Mouse (Mus musculus): Measurements from ENCODE around the gene Gng2. TPM values are rescaled to one million over a fixed set of nuclear protein-coding genes. Genes with fewer than 3 reads are reported as not detected.

Gng2 gene
- total and polyA plus RNA-seq, 3 experiments, result 3.3 to 17.2 TPM; not detected in 1

DNA sequence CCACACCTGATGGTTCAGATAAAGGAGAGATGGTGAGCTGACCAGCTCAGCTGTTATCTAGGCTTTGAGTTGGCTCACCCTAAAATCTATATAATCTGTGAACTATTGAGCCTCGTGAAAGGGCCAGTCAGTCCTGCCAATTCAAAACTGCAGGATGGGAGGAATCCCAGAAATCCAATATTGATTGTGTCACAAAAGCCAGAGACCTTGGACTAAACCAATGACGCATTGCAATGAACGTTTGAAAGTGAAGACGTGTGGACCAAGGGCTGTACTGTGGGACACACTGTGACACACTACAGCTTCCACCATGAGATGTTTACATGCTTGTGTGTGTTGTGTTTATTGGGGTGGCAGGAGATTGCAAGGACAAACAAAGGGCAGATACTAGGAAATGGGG, 18.5 kb upstream of the Gng2 start:
- Histone ChIP-seq H3K9ac (ENCODE audit: control insufficient read depth, low read depth, low read length, poor library complexity, severe bottlenecking) (no peak overlapping the region), H3K27me3 (ENCODE audit: control insufficient read depth in 1 of 2, insufficient read depth in 2 of 2, low read length in 2 of 2) (no peaks in the 10 kb centered on the region; a peak in 1 of 4 replicates), H3K9me3 (replicated peaks; ENCODE audit: insufficient read depth, low read length) (no peaks in the 10 kb centered on the region), H3K79me2 (ENCODE audit: control insufficient read depth, insufficient read depth, low read length, poor library complexity) (no peaks in the 10 kb centered on the region), H3K36me3 (ENCODE audit: control insufficient read depth in 1 of 2, insufficient read depth in 2 of 2, low read length in 2 of 2) (peaks cover 0 to 4% of the 10 kb centered on the region in 2 experiments; a peak in 2 of 4 replicates), H3K4me3 (ENCODE audit: control insufficient read depth in 1 of 2, insufficient read depth in 1 of 2, low read depth in 2 of 2, low read length in 2 of 2) (no peak overlapping the region), H3K27ac (ENCODE audit: control insufficient read depth, low read depth, low read length) (no peak overlapping the region), H3K4me1 (ENCODE audit: control insufficient read depth in 1 of 2, insufficient read depth in 2 of 2, low read length in 2 of 2) (no peaks in the 10 kb centered on the region)
- no peak for TF ChIP-seq BHLHE40 (IDR thresholded peaks at IDR 0.05; ENCODE audit: borderline replicate concordance, low read depth, low read length)
- no peak for TF ChIP-seq KAT2A (conservative IDR thresholded peaks at IDR 0.05; ENCODE audit: low read depth, low read length)
- TF ChIP-seq HCFC1 (IDR thresholded peaks at IDR 0.05; ENCODE audit: low read depth, low read length), result no peak
- no peak for TF ChIP-seq EP300 (IDR thresholded peaks at IDR 0.05; ENCODE audit: low read depth in 1 of 2, low read length in 2 of 2)
- TF ChIP-seq MAZ (IDR thresholded peaks at IDR 0.05; ENCODE audit: low read depth, low read length), result no peak
- no peak for TF ChIP-seq ZKSCAN1 (IDR thresholded peaks at IDR 0.05; ENCODE audit: low read depth, low read length)
- TF ChIP-seq CTCF (IDR thresholded peaks at IDR 0.05 in 2 of 3, conservative IDR thresholded peaks at IDR 0.05 in 1 of 3; ENCODE audit: control insufficient read depth in 1 of 3, insufficient read depth in 1 of 3, low read depth in 2 of 3, low read length in 3 of 3, poor library complexity in 1 of 3, severe bottlenecking in 1 of 3), result no peak
- no peak for TF ChIP-seq USF2 (IDR thresholded peaks at IDR 0.05; ENCODE audit: borderline replicate concordance in 1 of 2, insufficient read depth in 1 of 2, low read depth in 1 of 2, low read length in 2 of 2)
- TF ChIP-seq POLR2A (IDR thresholded peaks at IDR 0.05; ENCODE audit: control insufficient read depth in 1 of 2, insufficient read depth in 1 of 2, low read depth in 1 of 2, low read length in 2 of 2, poor library complexity in 1 of 2), result no peak
- TF ChIP-seq SIN3A (IDR thresholded peaks at IDR 0.05; ENCODE audit: low read length), result no peak
- no peak for TF ChIP-seq UBTF (IDR thresholded peaks at IDR 0.05; ENCODE audit: borderline replicate concordance, insufficient read depth, low read depth, low read length)
- TF ChIP-seq ZMIZ1 (IDR thresholded peaks at IDR 0.05; ENCODE audit: low read depth, low read length), result no peak
- TF ChIP-seq ETS1 (IDR thresholded peaks at IDR 0.05; ENCODE audit: low read depth, low read length), result no peak
- no peak for TF ChIP-seq POLR2AphosphoS5 (IDR thresholded peaks at IDR 0.05; ENCODE audit: borderline replicate concordance, low read depth, low read length)
- no peak for TF ChIP-seq ZNF384 (IDR thresholded peaks at IDR 0.05; ENCODE audit: low read depth, low read length)
- TF ChIP-seq MYB (IDR thresholded peaks at IDR 0.05; ENCODE audit: low read depth, low read length), result no peak
- DNase-seq (ENCODE audit: low read depth, low spot score), result no peak

- DNase-seq (ENCODE audit: low read depth, low spot score), result no peak
- peaks cover 0 to 1% of the 10 kb centered on the region in 2 experiments; a peak in 2 of 4 replicates for H3K27me3 ChIP-seq (ENCODE audit: control insufficient read depth in 1 of 2, insufficient read depth in 2 of 2, low read length in 2 of 2)
- H3K36me3 ChIP-seq (ENCODE audit: control insufficient read depth in 1 of 2, insufficient read depth in 2 of 2, low read length in 2 of 2), result peaks cover 0 to 4% of the 10 kb centered on the region in 2 experiments; a peak in 2 of 4 replicates
- no peaks in the 10 kb centered on the region for H3K4me1 ChIP-seq (ENCODE audit: control insufficient read depth in 1 of 2, insufficient read depth in 2 of 2, low read length in 2 of 2)
- H3K27ac ChIP-seq (ENCODE audit: control insufficient read depth, low read depth, low read length), result no peak overlapping the region
- no peak for TF ChIP-seq ZC3H11A (IDR thresholded peaks at IDR 0.05; ENCODE audit: low read depth, low read length)
- no peak for TF ChIP-seq RCOR1 (IDR thresholded peaks at IDR 0.05; ENCODE audit: low read depth, low read length)
- no peak for TF ChIP-seq BHLHE40 (IDR thresholded peaks at IDR 0.05; ENCODE audit: borderline replicate concordance, low read depth, low read length)
- no peak for TF ChIP-seq UBTF (IDR thresholded peaks at IDR 0.05; ENCODE audit: borderline replicate concordance, insufficient read depth, low read depth, low read length)
- no peak for TF ChIP-seq EP300 (IDR thresholded peaks at IDR 0.05; ENCODE audit: low read depth in 1 of 2, low read length in 2 of 2)
- TF ChIP-seq MAZ (IDR thresholded peaks at IDR 0.05; ENCODE audit: low read depth, low read length), result no peak
- H3K4me3 ChIP-seq (ENCODE audit: control insufficient read depth in 1 of 2, insufficient read depth in 1 of 2, low read depth in 2 of 2, low read length in 2 of 2), result no peak overlapping the region
- H3K79me2 ChIP-seq (ENCODE audit: control insufficient read depth, insufficient read depth, low read length, poor library complexity), result no peaks in the 10 kb centered on the region
- no peak overlapping the region for H3K9ac ChIP-seq (ENCODE audit: control insufficient read depth, low read depth, low read length, poor library complexity, severe bottlenecking)
- no peaks in the 10 kb centered on the region for H3K9me3 ChIP-seq (replicated peaks; ENCODE audit: insufficient read depth, low read length)
Observed at GRCm38 (mm10) chr14:19994068-19994467, 16.6 kb upstream of the Gng2 start.
